Mouse (Mus musculus): ENCODE measurements around the gene Acsm3. TPM values are rescaled to one million over a fixed set of nuclear protein-coding genes. Genes with fewer than 3 reads are reported as not detected.

Gene Acsm3
- polyA plus RNA-seq, 1 experiment from 2014 or later: 0.17 TPM

DNA sequence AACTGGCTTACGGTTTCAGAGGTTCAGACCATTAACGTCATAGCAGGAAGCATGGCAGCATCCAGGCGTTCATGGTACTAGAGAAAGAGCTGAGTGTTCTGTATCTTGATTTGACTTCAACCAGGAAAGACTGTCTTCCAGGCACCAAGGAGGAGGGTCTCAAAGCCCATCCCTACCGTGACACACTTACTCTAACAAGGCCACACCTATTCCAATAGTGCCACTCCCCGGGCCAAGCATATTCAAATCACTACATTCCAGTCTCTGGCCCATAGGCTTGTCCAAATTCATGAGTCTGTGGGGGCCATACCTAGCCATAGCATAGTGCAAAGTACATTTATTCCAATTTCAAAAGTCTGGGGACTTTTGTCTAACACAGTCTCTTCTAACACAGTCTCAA lies 46.7 kb downstream of the Acsm3 start:
- 94% methylated on average over 5 of the region's 5 CpGs for WGBS
- Histone ChIP-seq H3K36me3 (ENCODE audit: control insufficient read depth, insufficient read depth, low read length) (no peaks in the 10 kb centered on the region; the same call in 1 of the 2 replicates), H3K9ac (ENCODE audit: low read length) (no peak overlapping the region)

DNA sequence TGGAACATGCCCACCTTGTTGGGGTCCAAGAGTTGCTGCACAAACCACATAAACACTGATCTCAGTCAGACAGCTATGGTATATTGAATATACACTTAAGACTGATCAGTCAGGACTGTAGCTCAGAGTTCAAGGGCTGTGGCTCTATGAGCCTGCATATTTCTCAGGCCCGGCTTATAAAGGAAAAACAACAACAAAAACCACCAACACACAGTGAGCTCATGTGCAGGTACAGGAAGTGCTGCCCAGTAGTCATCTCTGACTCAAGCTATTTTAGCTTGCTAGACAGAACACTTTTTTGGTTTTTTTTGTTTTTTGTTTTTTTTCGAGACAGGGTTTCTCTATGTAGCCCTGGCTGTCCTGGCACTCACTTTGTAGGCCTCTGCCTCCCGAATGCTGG lies 48.0 kb downstream of the Acsm3 start:
- no peaks in the 10 kb centered on the region; the same call in 1 of the 2 replicates for H3K36me3 ChIP-seq (ENCODE audit: control insufficient read depth, insufficient read depth, low read length)
- H3K4me3 ChIP-seq (ENCODE audit: low read depth, low read length): no peak overlapping the region
- H3K9ac ChIP-seq (ENCODE audit: low read length): no peak overlapping the region
- H3K9me3 ChIP-seq (ENCODE audit: control insufficient read depth, low read length): no peaks in the 10 kb centered on the region
- no peak for ATAC-seq (replicated peaks; ENCODE audit: low FRiP score)
- DNase-seq (ENCODE audit: low spot score): no peak
- H3K27ac ChIP-seq (ENCODE audit: low read depth, low read length): no peak overlapping the region
- 94% methylated on average over 3 of the region's 3 CpGs for WGBS
- no peaks in the 10 kb centered on the region for H3K27me3 ChIP-seq (ENCODE audit: control insufficient read depth, insufficient read depth, low read length)
- no peaks in the 10 kb centered on the region for H3K4me1 ChIP-seq (replicated peaks; ENCODE audit: control insufficient read depth, insufficient read depth, low read length)
- H3K4me2 ChIP-seq (ENCODE audit: low read depth, low read length, severe bottlenecking): no peak overlapping the region

More for the DNA sequence above, 46.7 kb downstream of the Acsm3 start:
- ATAC-seq (replicated peaks; ENCODE audit: low FRiP score) (no peak), DNase-seq (ENCODE audit: low spot score) (no peak)
- Histone ChIP-seq H3K27ac (ENCODE audit: low read depth, low read length) (no peak overlapping the region), H3K9me3 (ENCODE audit: control insufficient read depth, low read length) (no peaks in the 10 kb centered on the region), H3K4me1 (replicated peaks; ENCODE audit: control insufficient read depth, insufficient read depth, low read length) (no peaks in the 10 kb centered on the region), H3K27me3 (ENCODE audit: control insufficient read depth, insufficient read depth, low read length) (no peaks in the 10 kb centered on the region), H3K4me3 (ENCODE audit: low read depth, low read length) (no peak overlapping the region), H3K4me2 (ENCODE audit: low read depth, low read length, severe bottlenecking) (no peak overlapping the region)

DNA sequence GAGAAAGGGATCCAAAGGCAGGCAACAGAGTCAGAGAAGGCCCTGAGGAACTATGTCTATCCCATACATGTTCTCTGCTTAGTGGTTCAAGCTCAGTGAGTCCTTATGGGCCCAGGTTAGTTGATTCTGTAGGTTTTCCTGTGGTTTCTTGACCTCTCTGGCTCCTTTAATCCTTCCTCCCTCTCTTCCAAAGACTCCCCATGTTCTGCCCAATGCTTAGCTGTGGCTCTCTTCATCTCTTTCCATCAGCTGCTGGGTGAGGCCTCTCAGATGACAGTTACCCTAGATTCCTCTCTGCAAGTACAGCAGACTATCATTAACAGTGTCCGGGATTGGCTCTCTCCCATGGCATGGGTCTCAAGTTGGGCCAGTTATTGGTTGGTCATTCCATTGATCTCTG lies 74.6 kb downstream of the Acsm3 start:
- Histone ChIP-seq H3K36me3 (ENCODE audit: control insufficient read depth, insufficient read depth, low read length) (no peaks in the 10 kb centered on the region), H3K9ac (ENCODE audit: low read length) (no peak overlapping the region), H3K27me3 (ENCODE audit: control insufficient read depth, insufficient read depth, low read length) (no peaks in the 10 kb centered on the region), H3K4me3 (ENCODE audit: low read depth, low read length) (no peak overlapping the region), H3K9me3 (ENCODE audit: control insufficient read depth, low read length) (no peaks in the 10 kb centered on the region), H3K4me2 (ENCODE audit: low read depth, low read length, severe bottlenecking) (no peak overlapping the region), H3K4me1 (replicated peaks; ENCODE audit: control insufficient read depth, insufficient read depth, low read length) (no peaks in the 10 kb centered on the region), H3K27ac (ENCODE audit: low read depth, low read length) (no peak overlapping the region)
- ATAC-seq (replicated peaks; ENCODE audit: low FRiP score): no peak
- no peak for DNase-seq (ENCODE audit: low spot score)
- WGBS: 97% methylated on average over 1 of the region's 1 CpGs

DNA sequence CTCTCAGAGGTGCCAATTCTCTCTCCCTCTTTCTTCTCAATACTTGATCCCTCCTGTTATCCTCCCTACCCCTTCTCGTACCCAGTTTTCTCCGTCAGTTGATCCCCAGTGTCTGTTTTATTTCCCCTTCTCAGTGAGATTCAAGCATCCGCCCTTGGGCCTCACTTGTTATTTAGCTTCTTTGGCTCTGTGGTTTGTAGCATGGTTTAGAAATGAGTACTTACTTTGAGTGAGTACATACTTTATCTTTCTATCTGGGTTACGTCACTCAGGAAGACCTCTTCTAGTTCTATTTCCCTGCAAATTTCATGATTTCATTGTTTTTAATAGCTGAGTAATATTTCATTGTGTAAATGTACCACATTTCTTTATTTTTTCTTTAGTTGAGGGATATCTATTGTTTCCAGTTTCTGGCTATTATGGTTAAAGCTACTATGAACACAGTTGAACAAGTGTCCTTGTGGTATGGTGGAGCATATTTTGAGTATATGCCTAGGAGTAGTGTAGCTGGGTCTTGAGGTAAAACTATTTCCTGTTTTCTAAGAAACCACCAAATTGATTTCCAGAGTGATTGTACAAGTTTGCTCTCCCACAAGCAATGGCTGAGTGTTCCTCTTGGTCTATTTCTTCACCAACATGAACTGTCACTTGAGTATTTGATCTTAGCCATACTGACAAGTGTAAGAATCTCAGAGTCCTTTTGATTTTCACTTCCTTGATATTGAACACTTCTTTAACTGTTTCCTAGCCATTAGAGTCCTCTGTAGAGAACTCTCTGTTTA lies 75.5 kb downstream of the Acsm3 start:
- Histone ChIP-seq H3K9me3 (ENCODE audit: control insufficient read depth, low read length) (no peaks in the 10 kb centered on the region), H3K27me3 (ENCODE audit: control insufficient read depth, insufficient read depth, low read length) (no peaks in the 10 kb centered on the region), H3K4me1 (replicated peaks; ENCODE audit: control insufficient read depth, insufficient read depth, low read length) (no peaks in the 10 kb centered on the region), H3K4me2 (ENCODE audit: low read depth, low read length, severe bottlenecking) (no peak overlapping the region), H3K36me3 (ENCODE audit: control insufficient read depth, insufficient read depth, low read length) (no peaks in the 10 kb centered on the region), H3K27ac (ENCODE audit: low read depth, low read length) (no peak overlapping the region), H3K9ac (ENCODE audit: low read length) (no peak overlapping the region), H3K4me3 (ENCODE audit: low read depth, low read length) (no peak overlapping the region)
- ATAC-seq (replicated peaks; ENCODE audit: low FRiP score) (no peak), DNase-seq (ENCODE audit: low spot score) (no peak)
- 91% methylated on average over 4 of the region's 4 CpGs for WGBS

Other genes with a start within 250 kb of the Acsm3 start
- gene Acsm5, start 241.5 kb upstream of the Acsm3 start, polyA plus RNA-seq (2014; fragmentation: Nextera tagmentation; extraction: Ambion mirVana): not detected in 2 replicates
- gene Pdilt, start 237.4 kb upstream of the Acsm3 start, polyA plus RNA-seq (2014; fragmentation: Nextera tagmentation; extraction: Ambion mirVana): not detected in 2 replicates
- not detected in 2 replicates for gene Acsm2, start 206.6 kb upstream of the Acsm3 start, polyA plus RNA-seq (2014; fragmentation: Nextera tagmentation; extraction: Ambion mirVana)
- gene Acsm1, start 153.9 kb upstream of the Acsm3 start, polyA plus RNA-seq (2014; fragmentation: Nextera tagmentation; extraction: Ambion mirVana): not detected in 2 replicates
- 0.92 and 1.7 TPM in 2 replicates for gene Acsm4, start 70.9 kb upstream of the Acsm3 start, polyA plus RNA-seq (2014; fragmentation: Nextera tagmentation; extraction: Ambion mirVana)
- gene Thumpd1, start 40.1 kb upstream of the Acsm3 start, polyA plus RNA-seq (2014; fragmentation: Nextera tagmentation; extraction: Ambion mirVana): 101 TPM in 2 replicates
- gene Rexo5, start 33.1 kb downstream of the Acsm3 start, polyA plus RNA-seq (2014; fragmentation: Nextera tagmentation; extraction: Ambion mirVana): 24.9 and 27.5 TPM in 2 replicates
- 39.1 and 43.1 TPM in 2 replicates for gene Eri2, start 33.1 kb downstream of the Acsm3 start, polyA plus RNA-seq (2014; fragmentation: Nextera tagmentation; extraction: Ambion mirVana)
- 9.6 and 10.2 TPM in 2 replicates for gene Lyrm1, start 134.9 kb downstream of the Acsm3 start, polyA plus RNA-seq (2014; fragmentation: Nextera tagmentation; extraction: Ambion mirVana)
- 9.4 and 10.2 TPM in 2 replicates for gene Dcun1d3, start 135.4 kb downstream of the Acsm3 start, polyA plus RNA-seq (2014; fragmentation: Nextera tagmentation; extraction: Ambion mirVana)